Mouse (Mus musculus): ENCODE results near the gene Gm49368.
"Not testable (repeated sequence)": the region's sequence is repeated elsewhere in the genome, so short reads cannot be mapped to it uniquely, and the experiment has no call there.

Gm49368 gene

DNA sequence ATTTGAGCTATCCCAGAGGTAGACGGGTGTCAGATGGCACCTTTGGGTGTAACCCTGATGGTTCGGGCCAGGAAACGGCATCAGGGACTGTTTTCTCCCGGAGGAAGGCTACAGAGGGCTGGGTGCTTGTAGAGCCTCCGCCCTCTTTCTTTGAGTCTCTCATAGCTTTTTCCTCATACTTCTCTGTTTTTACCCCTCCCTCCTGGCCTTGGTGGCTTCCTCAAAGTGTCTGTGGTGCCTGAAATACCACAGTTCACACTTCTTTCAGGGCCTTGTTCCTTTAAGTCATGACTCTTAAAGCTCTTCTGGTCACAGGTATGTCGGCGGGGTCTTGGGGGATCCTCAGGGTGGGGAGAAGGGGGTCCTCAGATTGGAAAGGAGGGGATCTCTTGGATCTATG, at the start of gene Gm49368, which contains the start of gene Itgam:
TSS of gene Gm49368 (plus strand) at position 228 of the 400 bp plus-strand sequence.
TSS of gene Itgam (plus strand) at position 185 of the 400 bp plus-strand sequence.
- DNase-seq (ENCODE audit: low read depth, low spot score): peak; percentile 11

DNA sequence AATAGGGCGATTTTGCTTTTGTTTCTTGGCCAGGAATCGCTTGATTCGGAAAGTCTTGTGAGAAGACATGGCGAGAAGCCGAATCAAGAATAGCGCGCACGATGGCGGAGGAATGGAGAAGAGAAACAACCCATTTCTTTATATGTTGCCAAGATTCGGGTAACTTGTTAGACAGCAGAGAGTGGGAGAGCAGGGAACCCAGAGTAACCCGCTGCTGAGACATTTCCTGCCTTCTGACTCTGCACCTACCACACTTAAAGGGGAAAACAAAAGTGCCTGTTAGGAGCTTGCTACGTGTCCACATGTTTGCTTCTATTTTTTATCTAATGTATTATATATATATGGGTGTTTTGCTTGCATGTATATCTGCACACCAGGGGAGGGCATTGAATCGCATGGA, 49.4 kb upstream of the Gm49368 start:
- peak; percentile 65 for DNase-seq (ENCODE audit: low read depth, low spot score)

DNA sequence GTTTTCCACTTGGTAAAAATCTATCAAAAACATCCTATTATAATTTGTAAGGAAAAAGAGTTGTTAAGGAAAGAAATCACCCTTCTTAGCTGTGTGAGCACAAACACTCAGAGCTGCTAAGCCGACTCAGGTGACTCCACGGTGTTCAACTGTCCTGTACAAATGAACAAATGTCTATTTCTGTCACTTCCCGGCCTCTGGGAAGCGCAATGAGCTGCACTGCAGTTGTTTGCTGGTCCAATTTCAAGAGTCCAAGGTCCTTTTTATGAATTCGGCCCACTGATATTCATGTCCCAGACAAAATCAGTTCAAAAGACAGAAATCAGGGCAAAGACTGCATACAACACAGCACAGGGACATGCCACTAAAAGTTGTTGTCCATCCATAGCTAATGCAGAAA, 46.3 kb upstream of the Gm49368 start:
- DNase-seq (ENCODE audit: low read depth, low spot score): not testable (repeated sequence)

DNA sequence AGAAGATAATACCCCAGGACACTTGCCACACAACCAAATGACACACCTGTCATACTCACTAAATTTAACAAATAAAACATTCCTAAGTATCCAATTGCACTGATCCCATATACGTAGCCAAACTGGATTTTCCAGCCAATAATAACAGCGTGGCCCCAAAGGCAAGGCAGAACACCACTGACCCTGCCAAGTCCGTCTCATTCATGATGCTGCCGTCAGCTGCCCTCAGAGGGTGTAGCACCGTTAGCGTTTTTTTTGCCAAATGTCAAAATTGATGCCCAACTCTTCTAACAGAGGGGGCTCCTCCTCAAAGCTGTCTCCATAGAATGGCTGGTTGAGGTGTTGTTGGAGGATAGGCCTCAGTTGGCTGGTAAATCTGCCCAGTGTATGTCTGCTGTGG, 45.8 kb upstream of the Gm49368 start:
- no peak for DNase-seq (ENCODE audit: low read depth, low spot score)

DNA sequence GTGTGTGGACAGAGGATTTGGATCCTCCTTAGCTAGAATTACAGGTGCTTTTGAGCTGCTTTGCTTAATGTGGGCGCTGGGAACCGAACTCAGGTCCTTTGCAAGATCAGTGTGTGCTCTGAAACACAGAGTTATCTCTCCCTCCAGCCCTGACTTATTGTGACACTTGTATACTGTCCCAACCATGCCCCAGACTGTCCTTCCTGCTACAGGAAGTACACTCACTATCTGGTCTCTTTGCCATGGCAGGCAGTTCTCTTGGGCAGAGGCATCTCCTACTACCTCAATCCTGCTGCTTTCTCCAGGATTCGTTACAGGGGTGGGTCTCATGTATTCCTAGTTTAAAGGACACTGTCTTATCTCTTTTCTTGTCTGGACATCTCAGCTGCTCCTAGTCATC, 44.2 kb upstream of the Gm49368 start:
- no peak for DNase-seq (ENCODE audit: low read depth, low spot score)

DNA sequence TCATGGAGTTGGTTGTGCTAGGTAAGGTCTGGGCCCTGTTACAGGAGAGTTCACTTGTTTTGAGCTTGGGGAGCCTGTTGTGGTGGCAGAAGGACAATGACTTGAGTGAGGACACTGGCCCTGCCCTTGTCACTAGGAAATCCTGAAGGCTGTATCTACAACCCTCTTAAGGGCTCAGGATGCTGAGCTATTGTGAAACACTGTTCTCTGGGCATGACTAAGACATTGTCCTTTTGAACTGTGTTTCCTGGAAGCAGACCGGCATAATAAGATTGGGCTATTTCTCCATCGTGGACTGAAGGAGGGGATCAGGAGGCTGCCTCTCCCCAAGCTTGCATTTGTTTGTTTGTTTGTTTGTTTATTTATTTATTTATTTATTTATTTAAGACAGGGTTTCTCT, 43.3 kb upstream of the Gm49368 start:
- no peak for DNase-seq (ENCODE audit: low read depth, low spot score)

DNA sequence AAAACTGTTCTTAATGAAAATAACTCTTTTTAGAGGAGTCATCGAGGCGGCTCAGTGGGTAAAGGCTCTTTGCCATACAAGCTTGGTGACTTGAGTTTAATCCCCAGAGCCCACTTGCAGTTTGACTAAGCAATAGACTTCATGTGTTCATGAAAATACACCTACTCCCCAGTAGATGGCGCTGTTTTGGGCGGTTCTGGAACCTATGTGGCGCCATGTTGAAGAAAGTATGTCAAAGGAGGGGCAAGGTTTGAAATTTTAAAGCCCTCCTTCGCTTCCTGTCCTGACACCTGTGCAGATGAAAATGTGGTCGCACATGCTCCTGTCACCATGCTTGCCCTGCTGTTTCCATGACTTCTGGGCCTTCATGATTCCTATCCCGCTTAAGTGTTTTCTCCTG, 39.5 kb upstream of the Gm49368 start:
- DNase-seq (ENCODE audit: low read depth, low spot score): no peak

DNA sequence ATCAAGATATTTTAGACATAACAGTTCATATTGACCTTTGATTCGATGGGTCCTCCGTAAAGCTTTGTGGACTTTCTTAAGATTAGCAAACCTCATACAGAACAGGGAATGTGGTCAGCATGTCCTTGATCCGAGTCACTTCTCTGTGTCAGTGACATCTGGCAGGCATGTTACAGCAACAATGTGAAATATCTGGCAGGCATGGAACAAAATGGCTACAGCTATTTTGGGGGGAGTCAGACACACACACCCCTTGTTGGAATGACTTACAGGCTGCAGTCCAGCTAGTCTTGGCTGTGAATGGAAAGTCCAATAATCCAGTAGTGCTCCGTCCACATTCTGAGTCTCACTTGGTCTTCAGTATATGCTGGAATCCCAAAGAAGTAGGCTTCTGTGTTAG, 38.9 kb upstream of the Gm49368 start:
- no peak for DNase-seq (ENCODE audit: low read depth, low spot score)

DNA sequence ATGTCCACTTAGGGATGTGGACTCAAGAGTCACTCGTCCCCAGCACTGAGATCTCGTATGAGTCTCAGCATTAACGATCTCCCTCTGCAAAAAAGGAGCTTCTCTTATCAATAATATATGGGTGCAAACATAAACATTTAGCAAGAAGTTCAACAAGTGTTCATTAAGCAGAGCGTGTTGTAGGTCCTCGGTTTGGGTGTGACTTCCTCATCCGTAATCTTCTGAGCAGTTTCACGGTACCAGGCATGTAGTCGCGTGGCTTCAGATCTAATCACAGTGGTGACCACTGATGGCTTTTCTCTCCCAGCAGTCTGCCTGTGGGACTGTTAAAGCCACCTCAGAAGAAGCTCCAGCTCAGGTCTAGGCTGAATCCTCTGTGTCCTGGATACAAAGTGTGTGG, 38.1 kb upstream of the Gm49368 start:
- no peak for DNase-seq (ENCODE audit: low read depth, low spot score)

DNA sequence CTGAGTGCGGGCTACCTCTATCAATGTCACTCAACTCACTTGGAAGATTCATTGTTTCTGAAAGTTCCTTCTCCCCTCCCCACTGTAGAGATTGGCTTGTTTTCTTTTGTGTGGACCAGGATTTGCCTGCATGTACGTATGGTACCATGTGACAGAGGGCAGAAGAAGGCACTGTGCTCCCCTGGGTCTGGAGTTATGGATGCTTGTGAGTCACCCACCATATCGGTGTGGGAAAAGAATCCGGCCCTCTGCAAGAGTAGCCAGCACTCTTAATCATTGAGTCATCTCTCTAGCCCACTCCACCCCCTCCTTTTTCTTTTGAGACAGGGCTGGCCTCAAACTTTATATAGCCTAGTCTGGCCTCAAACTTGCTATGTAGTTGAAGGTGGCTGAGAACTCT, 37.6 kb upstream of the Gm49368 start:
- DNase-seq (ENCODE audit: low read depth, low spot score): no peak

DNA sequence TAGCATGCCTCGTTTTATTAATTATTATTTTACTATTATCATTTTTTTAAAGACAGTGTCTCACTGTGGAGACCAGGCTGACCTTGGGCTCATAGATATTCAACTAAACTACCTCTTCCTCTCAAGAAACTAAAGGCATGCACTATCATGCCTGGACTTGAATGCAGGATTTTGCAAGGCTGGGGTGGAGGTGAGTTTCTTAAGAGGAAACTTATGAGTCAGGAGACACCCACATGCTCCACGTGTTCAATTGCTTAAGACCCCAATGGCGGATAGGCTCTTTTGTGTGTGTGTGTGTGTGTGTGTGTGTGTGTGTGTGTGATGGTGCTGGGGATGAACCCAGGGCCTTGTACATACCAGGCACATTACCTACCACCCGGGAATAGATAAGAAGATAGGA, 37.1 kb upstream of the Gm49368 start:
- no peak for DNase-seq (ENCODE audit: low read depth, low spot score)

DNA sequence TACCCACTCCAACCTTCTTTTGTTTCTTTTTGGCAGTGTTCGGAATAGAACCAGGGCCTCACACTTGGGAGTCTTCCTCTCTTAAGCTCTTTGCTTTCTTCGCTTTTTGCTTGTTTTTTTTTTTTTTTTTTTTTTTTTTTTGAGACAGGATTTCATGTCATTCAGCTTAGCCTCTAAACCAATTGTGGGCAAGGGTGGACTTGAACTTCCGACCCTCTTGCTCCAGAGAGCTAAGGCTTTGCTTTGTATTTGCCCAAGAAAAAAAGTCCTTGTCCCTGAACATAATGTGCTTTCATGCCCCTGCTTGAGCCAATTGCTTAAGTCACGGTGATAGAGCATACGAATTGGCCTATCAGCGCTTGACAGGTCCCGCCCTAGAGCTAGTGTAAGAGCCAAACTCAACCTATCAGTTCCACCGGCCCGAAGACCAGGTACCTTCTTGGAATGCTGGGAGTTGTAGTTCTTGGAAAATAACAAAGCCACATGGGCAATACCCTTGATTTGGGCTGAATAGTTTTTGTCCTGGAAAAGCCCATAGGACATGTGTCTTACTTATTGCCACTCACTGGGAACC, 31.0 kb upstream of the Gm49368 start:
- peak; percentile 41 for DNase-seq (ENCODE audit: low read depth, low spot score)

DNA sequence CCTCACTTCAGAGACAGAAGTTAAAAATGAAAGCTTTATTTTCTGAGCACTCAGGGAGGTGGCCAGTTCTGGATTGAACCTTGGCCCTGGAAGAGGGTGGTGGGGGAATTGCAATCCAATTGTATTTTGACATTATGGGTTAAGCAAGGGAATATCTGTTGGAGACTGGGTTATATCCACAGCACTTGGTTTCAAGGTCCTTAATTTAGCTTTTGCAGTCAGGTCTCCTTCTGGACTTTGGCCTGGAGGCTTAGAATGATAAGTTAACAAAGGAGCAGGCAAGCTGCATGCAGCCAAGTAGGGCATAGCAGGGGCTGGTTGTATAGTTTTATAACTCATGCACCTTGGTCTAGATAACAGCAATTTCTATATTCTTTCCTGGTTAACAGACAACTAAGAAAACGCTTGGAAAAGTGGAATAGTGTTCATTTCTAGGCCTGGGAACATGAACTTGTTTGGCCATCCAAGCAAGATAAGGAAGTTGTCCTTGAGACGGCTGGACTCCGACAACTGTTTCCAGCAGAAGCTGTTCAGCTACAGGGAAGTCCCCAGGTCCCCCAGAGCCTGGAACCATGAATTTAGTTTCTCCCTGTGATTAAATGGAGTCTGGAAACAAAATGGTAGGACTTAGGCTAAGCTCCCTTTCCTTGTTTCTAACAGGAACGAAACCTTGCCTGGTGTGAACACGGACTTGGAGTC, 30.0 kb upstream of the Gm49368 start:
- DNase-seq (ENCODE audit: low read depth, low spot score): no peak

DNA sequence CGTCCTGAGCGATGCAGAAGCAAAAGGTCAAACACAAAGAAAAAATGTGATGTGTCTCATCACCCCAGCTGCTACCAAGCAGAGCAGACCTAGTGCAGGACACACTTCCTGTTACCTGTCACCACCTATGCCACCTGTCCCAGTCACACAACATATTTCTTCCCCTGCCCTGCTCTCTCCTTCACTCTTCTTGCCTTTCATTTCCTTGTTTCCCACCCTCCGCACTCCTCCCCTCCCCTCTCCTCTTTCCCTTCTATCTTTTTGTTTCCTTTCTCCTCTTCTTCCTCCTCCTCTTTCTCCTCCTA, 29.5 kb upstream of the Gm49368 start:
- DNase-seq (ENCODE audit: low read depth, low spot score): no peak

DNA sequence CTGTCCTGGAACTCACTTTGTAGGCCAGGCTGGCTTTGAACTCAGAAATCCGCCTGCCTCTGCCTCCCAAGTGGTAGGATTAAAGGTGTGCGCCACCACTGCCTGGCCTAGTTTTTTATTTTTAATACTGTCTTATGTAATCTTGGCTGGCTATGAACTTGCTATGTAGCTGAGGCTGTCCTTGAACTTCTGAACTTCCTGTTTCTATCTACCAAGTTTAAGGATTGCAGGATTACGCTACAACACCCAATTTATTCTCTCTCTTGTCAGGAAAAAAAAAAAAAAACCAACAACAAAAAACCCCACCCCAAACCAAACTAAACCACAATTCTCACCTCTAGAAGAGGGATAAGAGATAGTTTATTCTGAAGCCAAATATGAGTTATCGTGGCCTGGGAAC, 28.9 kb upstream of the Gm49368 start:
- DNase-seq (ENCODE audit: low read depth, low spot score): no peak

DNA sequence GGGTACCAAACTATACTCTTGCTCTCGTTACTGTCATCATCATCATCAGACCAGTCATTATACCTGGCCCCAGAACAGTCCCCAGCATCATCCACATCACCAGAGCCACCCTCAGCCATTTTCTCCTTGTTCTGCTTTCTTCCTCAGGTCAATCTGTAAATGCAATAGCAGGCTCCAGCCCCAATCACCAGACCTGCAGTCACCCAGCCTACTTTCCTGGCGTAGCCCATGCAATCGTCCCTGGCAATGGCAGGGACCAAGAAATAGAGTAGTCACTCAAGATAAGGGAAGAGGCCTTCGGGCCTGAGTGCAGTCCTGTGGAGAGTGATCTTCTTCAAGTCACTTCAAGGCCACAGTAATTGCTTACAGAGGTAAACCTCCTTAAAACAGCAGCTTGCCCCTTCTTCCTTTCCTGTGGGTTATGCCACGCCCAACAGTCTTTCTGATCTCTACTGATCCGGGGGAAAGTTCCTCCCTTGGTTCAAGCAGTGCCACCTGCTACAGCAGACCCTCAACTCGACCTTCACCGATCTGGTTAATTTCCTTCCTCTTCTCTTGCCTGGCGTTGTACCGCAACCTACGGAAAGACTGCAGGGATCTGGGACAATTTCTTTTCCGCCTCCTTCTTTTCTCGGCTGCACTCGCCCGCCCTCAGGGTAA, 20.2 kb upstream of the Gm49368 start:
- DNase-seq (ENCODE audit: low read depth, low spot score): not testable (repeated sequence)

DNA sequence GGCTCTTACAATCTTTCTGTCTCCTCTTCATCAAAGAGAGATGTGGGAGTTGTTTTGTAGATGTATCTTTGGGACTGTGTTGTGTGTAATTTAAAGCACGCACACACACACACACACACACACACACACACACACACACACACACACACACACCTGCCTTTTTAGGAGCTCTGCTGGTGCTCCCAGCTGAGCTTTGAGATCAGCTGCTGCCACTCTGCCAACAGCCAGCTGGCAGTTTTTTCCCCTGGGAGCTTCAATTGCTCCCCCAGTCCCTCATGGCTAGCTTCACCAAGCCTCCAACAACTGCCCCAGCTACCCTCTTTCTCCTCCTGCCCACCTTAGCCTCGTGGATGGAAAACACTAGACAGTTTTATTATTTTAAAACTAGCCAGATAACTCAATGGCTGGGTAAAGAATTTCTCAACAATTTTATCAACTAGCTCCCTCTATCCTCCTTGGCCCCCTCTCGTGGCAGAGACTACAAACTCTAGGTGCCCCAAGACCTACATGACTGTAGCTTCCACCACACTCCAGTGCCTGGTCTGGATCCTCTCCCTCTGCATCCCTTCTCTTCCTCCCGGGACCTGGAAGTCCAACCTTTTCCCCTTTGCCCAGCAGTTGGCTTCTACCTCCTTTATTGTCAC, 18.2 kb upstream of the Gm49368 start:
- no peak for DNase-seq (ENCODE audit: low read depth, low spot score)

DNA sequence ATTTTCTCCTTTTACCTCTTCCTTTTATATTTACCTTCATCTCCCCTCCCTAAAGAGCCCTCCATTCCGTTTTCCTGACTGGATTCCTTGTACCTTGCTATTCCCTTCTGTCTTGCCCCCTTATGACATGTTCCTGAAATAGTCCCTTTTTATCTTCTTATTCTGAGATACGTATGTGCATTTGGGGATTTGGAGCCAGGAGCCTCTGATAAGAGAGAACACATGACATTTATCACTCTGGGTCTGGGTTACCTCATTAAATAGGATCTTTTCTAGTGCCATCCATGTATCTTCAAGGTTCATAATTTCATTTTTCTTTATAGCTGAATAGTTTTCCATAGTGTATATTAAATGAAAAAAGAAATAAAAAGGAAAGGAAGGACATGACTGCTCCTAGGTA, 16.8 kb upstream of the Gm49368 start:
- no peak for DNase-seq (ENCODE audit: low read depth, low spot score)

DNA sequence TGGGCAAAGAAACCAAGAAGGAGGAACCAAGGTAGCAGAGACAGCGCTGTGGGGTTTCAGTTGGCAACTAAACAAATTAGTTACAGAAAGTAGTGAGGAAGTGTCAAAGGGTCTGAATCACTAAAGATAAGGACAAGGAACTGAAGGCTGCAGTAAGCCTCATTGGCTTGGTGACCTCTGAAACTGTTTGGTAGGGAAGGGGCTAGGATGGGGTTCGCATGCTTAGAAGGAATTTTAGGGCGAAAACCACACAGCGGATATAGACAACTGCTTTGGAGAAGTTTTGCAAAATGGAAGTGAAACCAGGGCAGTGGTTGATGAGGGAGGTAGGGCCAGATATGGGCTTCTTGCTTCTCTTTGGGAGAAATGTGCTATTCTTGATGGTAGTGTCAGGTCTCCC, 13.7 kb upstream of the Gm49368 start:
- peak; percentile 53 for DNase-seq (ENCODE audit: low read depth, low spot score)

DNA sequence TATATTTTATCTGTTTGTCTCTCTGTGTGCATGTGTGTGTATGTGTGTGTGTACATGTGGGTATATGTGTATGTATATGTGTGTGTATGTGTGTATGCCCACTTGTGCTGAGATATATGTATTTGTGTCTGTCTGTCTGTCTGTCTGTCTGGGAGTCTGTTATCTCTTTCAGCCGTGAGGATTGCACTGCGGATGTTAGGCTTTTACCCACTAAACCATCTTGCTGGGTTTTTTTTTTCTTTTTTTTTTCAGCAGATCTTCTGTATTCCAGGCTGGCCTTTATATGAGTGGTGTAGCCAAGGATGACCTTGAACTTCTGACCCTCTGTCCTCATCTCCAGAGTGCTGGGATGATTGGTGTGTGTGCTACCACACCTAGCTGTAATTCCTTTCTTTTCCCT, 13.2 kb upstream of the Gm49368 start:
- DNase-seq (ENCODE audit: low read depth, low spot score): no peak

DNA sequence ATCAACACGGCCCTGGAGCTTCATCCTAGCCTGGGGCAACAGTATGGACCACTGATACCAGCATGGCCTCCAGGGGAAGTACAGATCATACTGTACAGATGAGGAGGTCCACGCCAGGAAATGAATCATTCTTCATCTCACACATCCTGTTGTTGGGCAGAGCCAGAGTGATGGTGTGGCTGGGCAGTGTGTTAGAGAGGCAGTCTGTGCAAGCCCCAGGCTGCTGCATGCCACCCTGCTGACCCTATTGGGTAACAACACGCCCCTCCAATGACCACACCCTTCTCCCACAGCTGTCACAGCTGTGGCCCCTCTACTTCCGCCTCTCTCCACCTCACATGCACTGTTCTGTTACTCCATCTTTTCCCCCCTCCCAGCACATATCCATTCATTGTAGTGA, 11.7 kb upstream of the Gm49368 start:
- no peak for DNase-seq (ENCODE audit: low read depth, low spot score)

DNA sequence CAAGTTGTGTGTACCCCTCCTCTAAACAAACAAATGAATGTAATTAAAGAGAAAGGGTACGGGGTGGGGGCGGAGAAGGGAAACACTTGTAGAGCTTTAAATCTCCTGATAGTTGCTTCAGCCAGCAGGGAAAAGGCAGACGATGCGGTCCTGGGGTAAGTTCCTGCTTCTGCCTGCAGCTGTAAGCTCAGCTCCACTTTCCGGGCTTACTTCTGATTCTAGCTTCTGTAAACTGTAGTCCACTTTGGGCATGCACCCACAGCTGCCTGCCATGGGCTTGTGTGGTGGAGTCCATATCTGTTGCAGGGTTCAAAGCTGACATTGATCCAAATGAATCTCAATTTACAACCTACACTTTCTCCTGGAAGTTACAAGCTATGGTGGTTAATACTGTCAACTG, 9.4 kb upstream of the Gm49368 start:
- no peak for DNase-seq (ENCODE audit: low read depth, low spot score)

DNA sequence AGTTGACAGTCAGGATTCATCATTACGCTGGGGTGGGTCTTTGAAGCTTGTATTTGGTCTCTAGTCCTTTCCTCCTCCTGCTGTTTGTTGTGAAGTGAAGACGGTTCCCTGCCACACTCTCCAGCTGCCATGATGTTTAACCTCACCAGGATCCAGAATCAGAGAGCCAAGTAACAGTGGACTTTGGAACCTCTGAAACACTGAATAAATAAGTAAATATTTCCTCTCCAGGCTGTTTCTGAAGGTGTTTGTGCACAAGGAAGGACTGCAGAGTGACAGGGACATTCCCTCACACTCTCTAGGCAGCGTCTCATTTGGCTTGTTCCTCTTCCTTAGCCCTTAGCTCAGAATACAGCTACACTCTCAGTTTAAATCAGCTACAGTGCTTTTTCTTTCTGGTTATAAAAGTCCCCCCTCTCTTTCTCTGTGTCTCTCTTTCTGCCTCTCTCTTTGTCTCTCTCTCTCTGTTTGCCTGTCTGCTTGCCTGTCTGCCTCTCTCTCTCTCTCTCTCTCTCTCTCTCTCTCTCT, 5.5 kb upstream of the Gm49368 start:
- DNase-seq (ENCODE audit: low read depth, low spot score): no peak

Measured in brain, adult 2 months (tissue).